Mouse (Mus musculus) small intestine, adult 2 months (tissue): ENCODE measurements around the gene Cnih3.

Experiments
- CTCF ChIP-seq: fragments of 200-500 bp; IDR thresholded peaks from 2 replicates; pipeline ENCODE4 v1.5.1; 2012; ENCODE audit warnings: low read depth, mild to moderate bottlenecking, control low read depth, inconsistent platforms, low read length, moderate library complexity, mixed read lengths; ENCODE audit not compliant: insufficient replicate concordance, insufficient read length; ENCODE audit errors: extremely low read depth
- POLR2A ChIP-seq: fragments of 200-500 bp; IDR thresholded peaks from 2 replicates; pipeline ENCODE4 v1.6.1; 2012; ENCODE audit warnings: low read depth, mild to moderate bottlenecking, control low read depth, inconsistent platforms, low read length, moderate library complexity

DNA sequence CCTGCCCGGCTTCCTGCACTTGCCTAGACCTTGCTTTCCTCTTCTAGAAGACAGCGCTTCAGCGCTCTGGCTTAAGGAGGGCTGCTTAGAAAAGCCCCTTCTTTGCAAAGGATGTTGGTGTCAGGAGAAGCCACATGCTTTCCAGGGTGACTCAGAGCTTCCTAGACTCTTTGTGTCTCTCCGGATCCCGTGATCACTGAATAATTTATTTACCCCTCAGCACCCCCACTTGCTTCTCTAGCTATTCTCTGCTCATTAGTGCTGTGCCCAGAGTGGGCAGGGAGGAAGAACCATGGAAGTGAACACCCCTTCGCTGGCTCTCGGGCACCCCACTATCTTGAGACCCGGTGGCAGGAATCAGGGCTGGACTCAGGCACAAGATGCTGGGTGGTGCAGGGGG lies 24.0 kb downstream of the Cnih3 start:
- no peak for TF ChIP-seq CTCF
- no peak for TF ChIP-seq POLR2A
